Comparison of ENCODE assay signal across 8 mouse cellular contexts in genomic region chr4:62613646-62614365, GRCm38 (mm10). TPM values are rescaled to one million over a fixed set of nuclear protein-coding genes. Genes with fewer than 3 reads are reported as not detected.
DNase-seq lines count a peak whose midpoint lies in the region; ATAC-seq lines count a peak whose summit lies in the region.

No protein-coding gene starts in this region.

- H3K9ac ChIP-seq in heart, embryonic 12.5 days = no peak overlapping the region
- no peak overlapping the region for H3K9ac ChIP-seq in hindbrain, embryonic 14.5 days
- no peak overlapping the region for H3K9ac ChIP-seq in midbrain, embryonic 11.5 days (ENCODE audit: low read length)

- H3K4me2 ChIP-seq in heart, embryonic 12.5 days = no peak overlapping the region
- no peak overlapping the region for H3K4me2 ChIP-seq in hindbrain, embryonic 14.5 days (replicated peaks)
- H3K4me2 ChIP-seq in midbrain, embryonic 11.5 days = no peak overlapping the region

- no peak overlapping the region for H3K4me3 ChIP-seq in heart, embryonic 12.5 days
- no peak overlapping the region for H3K4me3 ChIP-seq in hindbrain, embryonic 14.5 days (replicated peaks; ENCODE audit: low read length)
- H3K4me3 ChIP-seq in midbrain, embryonic 11.5 days (ENCODE audit: low read depth, low read length) = no peak overlapping the region

- no peaks in the 10 kb centered on the region for H3K9me3 ChIP-seq in heart, embryonic 12.5 days (replicated peaks)
- no peaks in the 10 kb centered on the region for H3K9me3 ChIP-seq in hindbrain, embryonic 14.5 days (ENCODE audit: control insufficient read depth, low read length)
- H3K9me3 ChIP-seq in midbrain, embryonic 11.5 days (ENCODE audit: control insufficient read depth, low read length) = no peaks in the 10 kb centered on the region

- H3K36me3 ChIP-seq in heart, embryonic 12.5 days = no peaks in the 10 kb centered on the region
- no peaks in the 10 kb centered on the region for H3K36me3 ChIP-seq in hindbrain, embryonic 14.5 days (replicated peaks; ENCODE audit: control insufficient read depth, insufficient read depth)
- no peaks in the 10 kb centered on the region for H3K36me3 ChIP-seq in midbrain, embryonic 11.5 days (ENCODE audit: control insufficient read depth, insufficient read depth, low read length)

- no peak for ATAC-seq in heart, embryonic 12.5 days (ENCODE audit: insufficient number of reproducible peaks, low FRiP score)
- ATAC-seq in hindbrain, embryonic 14.5 days (ENCODE audit: low FRiP score) = peak; percentile 22; the same call in 1 of the 2 replicates
- ATAC-seq in midbrain, embryonic 11.5 days (ENCODE audit: low FRiP score) = no peak

- H3K4me1 ChIP-seq in heart, embryonic 12.5 days (replicated peaks) = peaks cover 58% of the 10 kb centered on the region
- H3K4me1 ChIP-seq in hindbrain, embryonic 14.5 days (replicated peaks; ENCODE audit: control insufficient read depth, insufficient read depth, low read length) = peaks cover 25% of the 10 kb centered on the region
- peaks cover 15% of the 10 kb centered on the region for H3K4me1 ChIP-seq in midbrain, embryonic 11.5 days (ENCODE audit: control insufficient read depth, insufficient read depth, low read length)

- H3K27ac ChIP-seq in heart, embryonic 12.5 days (ENCODE audit: poor library complexity, severe bottlenecking) = no peak overlapping the region
- peak overlapping the region; percentile 78 for H3K27ac ChIP-seq in hindbrain, embryonic 14.5 days
- H3K27ac ChIP-seq in midbrain, embryonic 11.5 days (ENCODE audit: low read depth, low read length) = no peak overlapping the region

- H3K27me3 ChIP-seq in heart, embryonic 12.5 days (replicated peaks) = peaks cover 73% of the 10 kb centered on the region
- H3K27me3 ChIP-seq in hindbrain, embryonic 14.5 days (ENCODE audit: control insufficient read depth, insufficient read depth, low read length) = no peaks in the 10 kb centered on the region
- H3K27me3 ChIP-seq in midbrain, embryonic 11.5 days (ENCODE audit: control insufficient read depth, insufficient read depth, low read length) = no peaks in the 10 kb centered on the region

- DNase-seq in heart, adult 18-20 months = peak; percentile 66 to 67
- DNase-seq in cerebellum, postnatal 14 days = peak; percentile 65 to 67
- DNase-seq in hindbrain, embryonic 14.5 days (ENCODE audit: low spot score) = no peak
- DNase-seq in midbrain, embryonic 11.5 days (ENCODE audit: low spot score, missing footprints) = peak; percentile 53
- no peak for DNase-seq in spleen, postnatal 4 days (ENCODE audit: low spot score in 2 of 2)
- DNase-seq in gastrocnemius, adult 18-20 months (ENCODE audit: low spot score) = no peak
- DNase-seq in left cerebral cortex, adult 8-10 months (ENCODE audit: low spot score in 2 of 2) = no peak

- 59% methylated on average over 13 of the region's 13 CpGs for WGBS in heart, embryonic 12.5 days
- 52% methylated on average over 13 of the region's 13 CpGs for WGBS in hindbrain, embryonic 14.5 days
- WGBS in midbrain, embryonic 11.5 days = 82% methylated on average over 13 of the region's 13 CpGs

RNA-seq across cellular contexts. Expression of gene Rgs3, which starts 54.2 kb away (rescaled TPM):
- total RNA-seq in heart, adult 18-20 months (2021) = 10 to 100 TPM; 21.5 to 25.9 TPM
- polyA plus RNA-seq in heart, embryonic 12.5 days (2016; fragmentation: Nextera tagmentation; extraction: Ambion mirVana) = 60.5 and 73.7 TPM in 2 replicates
- polyA plus RNA-seq in hindbrain, embryonic 14.5 days (2014; fragmentation: Nextera tagmentation; extraction: Ambion mirVana) = 35.2 and 42.9 TPM in 2 replicates
- polyA plus RNA-seq in midbrain, embryonic 11.5 days (2014; fragmentation: Nextera tagmentation; extraction: Ambion mirVana) = 22.3 and 23.9 TPM in 2 replicates
- total RNA-seq in gastrocnemius, adult 18-20 months (2021) = 1 to 10 TPM; 7.4 to 9.3 TPM
- total RNA-seq in left cerebral cortex, adult 8-10 months (2022) = 10 to 100 TPM; 30.4 to 34.1 (median 32.8) TPM

Comparison
In these comparisons a context has a peak if more than half of its experiments do, and no peak if none do; other contexts are left out.
1. DNase-seq: peak in heart, adult 18-20 months (2 of 2), cerebellum, postnatal 14 days (2 of 2) and midbrain, embryonic 11.5 days (single experiment); none in hindbrain, embryonic 14.5 days (single experiment), spleen, postnatal 4 days (0 of 2), gastrocnemius, adult 18-20 months (single experiment) and left cerebral cortex, adult 8-10 months (0 of 2).